Comparison of ENCODE assay signal across 11 mouse cellular contexts in genomic region chr2:137243914-137244313, GRCm38 (mm10).
DNase-seq lines count a peak whose midpoint lies in the region; ATAC-seq and TF ChIP-seq lines count a peak whose summit lies in the region.
"Had no signal": no experiment of that assay in that cellular context is flagged by ENCODE, and none has a peak within 500 bp of the region (broad histone marks: within the 10 kb centered on the region; RNA-seq: fewer than 3 reads in every experiment).

No protein-coding gene starts in this region.

- no peaks in the 10 kb centered on the region for H3K27me3 ChIP-seq in hindbrain, postnatal 0 days (ENCODE audit: insufficient read depth, low read length)
- H3K27me3 ChIP-seq in hindbrain, embryonic 11.5 days (ENCODE audit: control insufficient read depth, insufficient read depth, low read length), result no peaks in the 10 kb centered on the region
- H3K27me3 ChIP-seq in midbrain, embryonic 11.5 days (ENCODE audit: control insufficient read depth, insufficient read depth, low read length), result no peaks in the 10 kb centered on the region
- no peaks in the 10 kb centered on the region; the same call in 1 of the 2 replicates for H3K27me3 ChIP-seq in midbrain, embryonic 13.5 days
- no peaks in the 10 kb centered on the region for H3K27me3 ChIP-seq in forebrain, embryonic 16.5 days (replicated peaks; ENCODE audit: control insufficient read depth, insufficient read depth, low read length)
- peaks cover 13% of the 10 kb centered on the region for H3K27me3 ChIP-seq in midbrain, embryonic 12.5 days
- no peaks in the 10 kb centered on the region for H3K27me3 ChIP-seq in liver, embryonic 12.5 days (replicated peaks)

- H3K4me2 ChIP-seq in hindbrain, postnatal 0 days (ENCODE audit: low read depth, low read length), result no peak overlapping the region
- H3K4me2 ChIP-seq in hindbrain, embryonic 11.5 days (replicated peaks; ENCODE audit: low read depth, low read length), result no peak overlapping the region
- no peak overlapping the region for H3K4me2 ChIP-seq in midbrain, embryonic 11.5 days
- no peak overlapping the region for H3K4me2 ChIP-seq in midbrain, embryonic 13.5 days (replicated peaks)
- H3K4me2 ChIP-seq in forebrain, embryonic 16.5 days (ENCODE audit: low read length), result no peak overlapping the region
- no peak overlapping the region for H3K4me2 ChIP-seq in midbrain, embryonic 12.5 days (replicated peaks)
- no peak overlapping the region for H3K4me2 ChIP-seq in liver, embryonic 12.5 days

- H3K4me3 ChIP-seq in hindbrain, postnatal 0 days (ENCODE audit: low read length), result no peak overlapping the region
- H3K4me3 ChIP-seq in hindbrain, embryonic 11.5 days (ENCODE audit: low read depth, low read length), result no peak overlapping the region
- H3K4me3 ChIP-seq in midbrain, embryonic 11.5 days (ENCODE audit: low read depth, low read length), result no peak overlapping the region
- H3K4me3 ChIP-seq in midbrain, embryonic 13.5 days (replicated peaks), result no peak overlapping the region
- no peak overlapping the region for H3K4me3 ChIP-seq in forebrain, embryonic 16.5 days (replicated peaks; ENCODE audit: low read length)
- H3K4me3 ChIP-seq in midbrain, embryonic 12.5 days, result no peak overlapping the region
- no peak overlapping the region for H3K4me3 ChIP-seq in liver, embryonic 12.5 days

- no peak overlapping the region for H3K9ac ChIP-seq in hindbrain, postnatal 0 days (replicated peaks; ENCODE audit: low read length)
- no peak overlapping the region for H3K9ac ChIP-seq in hindbrain, embryonic 11.5 days (ENCODE audit: low read depth, low read length)
- no peak overlapping the region for H3K9ac ChIP-seq in midbrain, embryonic 11.5 days (ENCODE audit: low read length)
- H3K9ac ChIP-seq in midbrain, embryonic 13.5 days (replicated peaks), result no peak overlapping the region
- no peak overlapping the region for H3K9ac ChIP-seq in forebrain, embryonic 16.5 days (replicated peaks; ENCODE audit: low read depth, low read length)
- H3K9ac ChIP-seq in midbrain, embryonic 12.5 days (replicated peaks), result no peak overlapping the region
- no peak overlapping the region for H3K9ac ChIP-seq in liver, embryonic 12.5 days

- H3K27ac ChIP-seq in hindbrain, postnatal 0 days, result no peak overlapping the region
- H3K27ac ChIP-seq in hindbrain, embryonic 11.5 days (ENCODE audit: low read depth, low read length), result no peak overlapping the region
- no peak overlapping the region for H3K27ac ChIP-seq in midbrain, embryonic 11.5 days (ENCODE audit: low read depth, low read length)
- no peak overlapping the region for H3K27ac ChIP-seq in midbrain, embryonic 13.5 days
- H3K27ac ChIP-seq in forebrain, embryonic 16.5 days (ENCODE audit: low read length), result no peak overlapping the region
- no peak overlapping the region for H3K27ac ChIP-seq in midbrain, embryonic 12.5 days (replicated peaks)
- no peak overlapping the region for H3K27ac ChIP-seq in liver, embryonic 12.5 days

- no peaks in the 10 kb centered on the region for H3K9me3 ChIP-seq in hindbrain, postnatal 0 days (ENCODE audit: low read length)
- no peaks in the 10 kb centered on the region for H3K9me3 ChIP-seq in hindbrain, embryonic 11.5 days (ENCODE audit: control insufficient read depth, low read length)
- H3K9me3 ChIP-seq in midbrain, embryonic 11.5 days (ENCODE audit: control insufficient read depth, low read length), result no peaks in the 10 kb centered on the region
- H3K9me3 ChIP-seq in midbrain, embryonic 13.5 days, result no peaks in the 10 kb centered on the region
- H3K9me3 ChIP-seq in forebrain, embryonic 16.5 days (ENCODE audit: control insufficient read depth, low read length), result no peaks in the 10 kb centered on the region
- 0 out of 2 replicates have a peak, but pooled peaks cover 3% of the 10 kb centered on the region for H3K9me3 ChIP-seq in midbrain, embryonic 12.5 days
- no peaks in the 10 kb centered on the region for H3K9me3 ChIP-seq in liver, embryonic 12.5 days (replicated peaks)

- TF ChIP-seq CTCF in hindbrain, postnatal 0 days (IDR thresholded peaks at IDR 0.05; ENCODE audit: low read depth), result no peak

- no peaks in the 10 kb centered on the region for H3K4me1 ChIP-seq in hindbrain, postnatal 0 days (ENCODE audit: insufficient read depth, low read length)
- H3K4me1 ChIP-seq in hindbrain, embryonic 11.5 days (replicated peaks; ENCODE audit: control insufficient read depth, insufficient read depth, low read length), result no peaks in the 10 kb centered on the region
- no peaks in the 10 kb centered on the region for H3K4me1 ChIP-seq in midbrain, embryonic 11.5 days (ENCODE audit: control insufficient read depth, insufficient read depth, low read length)
- H3K4me1 ChIP-seq in midbrain, embryonic 13.5 days (replicated peaks), result no peaks in the 10 kb centered on the region
- H3K4me1 ChIP-seq in forebrain, embryonic 16.5 days (replicated peaks; ENCODE audit: control insufficient read depth, insufficient read depth, low read length), result peaks cover 4% of the 10 kb centered on the region; the same call in 1 of the 2 replicates
- peaks cover 10% of the 10 kb centered on the region; the same call in 1 of the 2 replicates for H3K4me1 ChIP-seq in midbrain, embryonic 12.5 days
- H3K4me1 ChIP-seq in liver, embryonic 12.5 days, result no peaks in the 10 kb centered on the region

- H3K36me3 ChIP-seq in hindbrain, postnatal 0 days (ENCODE audit: insufficient read depth, low read length), result no peaks in the 10 kb centered on the region
- no peaks in the 10 kb centered on the region for H3K36me3 ChIP-seq in hindbrain, embryonic 11.5 days (ENCODE audit: control insufficient read depth, insufficient read depth, low read length)
- no peaks in the 10 kb centered on the region for H3K36me3 ChIP-seq in midbrain, embryonic 11.5 days (ENCODE audit: control insufficient read depth, insufficient read depth, low read length)
- no peaks in the 10 kb centered on the region for H3K36me3 ChIP-seq in midbrain, embryonic 13.5 days
- H3K36me3 ChIP-seq in forebrain, embryonic 16.5 days (ENCODE audit: control insufficient read depth, insufficient read depth), result no peaks in the 10 kb centered on the region
- H3K36me3 ChIP-seq in midbrain, embryonic 12.5 days, result no peaks in the 10 kb centered on the region
- no peaks in the 10 kb centered on the region for H3K36me3 ChIP-seq in liver, embryonic 12.5 days

- 18% methylated on average over 5 of the region's 5 CpGs for WGBS in hindbrain, postnatal 0 days
- 9% methylated on average over 5 of the region's 5 CpGs for WGBS in hindbrain, embryonic 11.5 days
- WGBS in midbrain, embryonic 11.5 days, result 4% methylated on average over 5 of the region's 5 CpGs
- WGBS in midbrain, embryonic 13.5 days, result 4% methylated on average over 5 of the region's 5 CpGs
- WGBS in forebrain, embryonic 16.5 days, result 5% methylated on average over 5 of the region's 5 CpGs
- 3% methylated on average over 5 of the region's 5 CpGs for WGBS in midbrain, embryonic 12.5 days
- WGBS in liver, embryonic 12.5 days (ENCODE audit: insufficient replicate concordance), result 29% methylated on average over 5 of the region's 5 CpGs

- ATAC-seq in hindbrain, postnatal 0 days, result 0 out of 2 replicates have a peak, but pooled peaks have one; percentile 38
- ATAC-seq in hindbrain, embryonic 11.5 days (ENCODE audit: low FRiP score), result no peak
- peak; percentile 54; the same call in 1 of the 2 replicates for ATAC-seq in midbrain, embryonic 11.5 days (ENCODE audit: low FRiP score)
- ATAC-seq in midbrain, embryonic 13.5 days, result no peak
- peak; percentile 94 for ATAC-seq in forebrain, embryonic 16.5 days
- ATAC-seq in midbrain, embryonic 12.5 days (ENCODE audit: low FRiP score, low read depth), result peak; percentile 76
- no peak for ATAC-seq in liver, embryonic 12.5 days
- ATAC-seq: intestine, postnatal 0 days had no signal

- DNase-seq in hindbrain, postnatal 0 days (ENCODE audit: low spot score), result peak; percentile 49
- DNase-seq in hindbrain, embryonic 11.5 days (ENCODE audit: low spot score), result no peak
- DNase-seq in midbrain, embryonic 11.5 days (ENCODE audit: low spot score, missing footprints), result no peak
- DNase-seq in adrenal gland, postnatal 36 days, result no peak
- DNase-seq: heart, adult 18-20 months; heart, postnatal 4 days had no signal

Comparison
In these comparisons a context has a peak if more than half of its experiments do, and no peak if none do; other contexts are left out.
1. ATAC-seq: peak in hindbrain, postnatal 0 days (single experiment), midbrain, embryonic 11.5 days (single experiment), forebrain, embryonic 16.5 days (single experiment) and midbrain, embryonic 12.5 days (single experiment); none in hindbrain, embryonic 11.5 days (single experiment), midbrain, embryonic 13.5 days (single experiment) and liver, embryonic 12.5 days (single experiment).